Mouse (Mus musculus) midbrain, embryonic 12.5 days (tissue): ENCODE data around the gene Dock3. TPM values are rescaled to one million over a fixed set of nuclear protein-coding genes. Genes with fewer than 3 reads are reported as not detected.

ENCODE experiments used
- ATAC-seq: fragments of 200-750 bp; cut with Nextera tagmentation; 2 replicates; pipeline ENCODE4 v1.8.0; 2017; ENCODE audit warnings: low read depth, moderate TSS enrichment, moderate library complexity; ENCODE audit not compliant: low FRiP score
- H3K27ac ChIP-seq: fragments of 300-500 bp; sonication (generic); replicated peaks from 2 replicates; pipeline ENCODE4 v1.5.1; 2016; ENCODE audit warnings: mild to moderate bottlenecking
- H3K27me3 ChIP-seq: fragments of 300-500 bp; sonication (generic); 2 replicates; pipeline ENCODE4 v1.6.1; 2016; ENCODE audit warnings: mild to moderate bottlenecking
- H3K36me3 ChIP-seq: fragments of 300-500 bp; sonication (generic); 2 replicates; pipeline ENCODE4 v1.6.1; 2016
- H3K4me1 ChIP-seq: fragments of 300-500 bp; sonication (generic); 2 replicates; pipeline ENCODE4 v1.6.1; 2016
- H3K4me2 ChIP-seq: fragments of 300-500 bp; sonication (generic); replicated peaks from 2 replicates; pipeline ENCODE4 v1.6.1; 2016; ENCODE audit warnings: mild to moderate bottlenecking, moderate library complexity
- H3K4me3 ChIP-seq: fragments of 300-500 bp; sonication (generic); 2 replicates; pipeline ENCODE4 v1.5.1; 2016; ENCODE audit warnings: mild to moderate bottlenecking
- H3K9ac ChIP-seq: fragments of 300-500 bp; sonication (generic); replicated peaks from 2 replicates; pipeline ENCODE4 v1.6.1; 2016; ENCODE audit warnings: mild to moderate bottlenecking, moderate library complexity
- H3K9me3 ChIP-seq: fragments of 300-500 bp; sonication (generic); 2 replicates; pipeline ENCODE4 v1.6.1; 2016; ENCODE audit warnings: mild to moderate bottlenecking
- WGBS: fragments of 180-500 bp; shearing (Covaris S2); methylation state at CpG from one replicate; pipeline ENCODE4 v1.1.7; 2016; 5-methylcytosine and 5-hydroxymethylcytosine counted together
- polyA plus RNA-seq: library from polyadenylated mRNA; unstranded; fragments of >200 nt; fragmentation: Nextera tagmentation; extraction: Ambion mirVana; gene quantifications from 2 replicates; pipeline ENCODE4 v1.2.1, GENCODE M21; 2016

Gene Dock3
- polyA plus RNA-seq, 1 experiment from 2014 or later = 15.3 TPM

DNA sequence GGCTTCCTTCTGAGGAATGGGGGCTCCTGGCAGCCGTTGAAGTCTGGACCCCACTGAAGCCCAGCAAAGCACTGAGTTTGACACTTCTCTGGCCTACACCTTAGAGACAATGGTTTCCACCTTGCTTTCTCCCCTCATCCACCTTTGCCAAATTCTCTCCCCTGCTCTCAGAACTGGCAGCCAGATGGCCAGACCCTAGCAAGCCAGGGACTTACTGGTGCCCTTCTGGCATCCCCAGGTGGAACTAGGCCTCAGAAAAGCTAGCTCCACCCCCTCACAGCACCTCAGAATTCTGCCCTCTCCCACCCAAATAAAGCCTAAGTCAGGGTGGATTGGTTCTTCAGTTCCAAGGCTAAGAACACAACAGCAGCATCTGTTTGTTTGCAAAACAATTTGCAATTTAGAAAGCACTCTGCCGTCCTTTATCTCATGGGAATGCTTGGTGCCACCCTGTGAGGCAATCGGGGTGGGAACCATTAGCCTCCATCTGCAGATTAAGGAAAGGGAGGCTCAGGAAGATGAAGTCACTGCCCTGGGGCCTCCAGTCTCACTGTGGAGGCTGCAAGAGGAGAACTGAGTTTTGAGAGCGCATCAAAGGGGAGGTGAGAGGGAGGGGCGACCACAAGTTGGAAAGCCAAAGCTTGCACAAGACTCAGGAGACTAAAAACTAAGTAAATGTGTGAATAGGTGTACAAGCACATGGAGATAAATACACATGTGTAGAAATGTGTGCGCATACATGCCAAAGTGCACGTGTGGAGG lies 39.6 kb upstream of the Dock3 start:
- WGBS = 79% methylated on average over 7 of the region's 7 CpGs
- Histone ChIP-seq H3K4me2 (no peak overlapping the region), H3K9ac (no peak overlapping the region), H3K36me3 (no peaks in the 10 kb centered on the region), H3K27ac (no peak overlapping the region), H3K4me3 (no peak overlapping the region), H3K4me1 (no peaks in the 10 kb centered on the region), H3K9me3 (no peaks in the 10 kb centered on the region), H3K27me3 (no peaks in the 10 kb centered on the region)
- no peak for ATAC-seq

DNA sequence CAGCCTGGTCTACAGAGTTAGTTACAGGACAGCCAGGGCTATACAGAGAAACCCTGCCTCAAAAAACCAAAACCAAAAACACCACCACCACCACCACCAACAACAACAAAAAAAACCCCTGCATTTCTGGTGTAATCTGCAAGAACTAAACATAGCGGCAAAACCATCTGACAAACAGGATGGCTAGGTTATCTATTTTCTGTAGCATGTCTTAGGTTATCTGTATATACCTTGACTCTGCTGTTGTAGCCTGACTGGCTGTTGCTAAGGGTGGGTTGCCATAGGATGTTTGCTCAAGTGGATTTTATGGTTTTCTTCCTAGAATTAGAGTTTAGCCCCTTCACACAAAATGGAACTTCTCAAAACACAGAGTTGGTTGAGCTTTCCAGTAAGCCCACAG lies 38.1 kb upstream of the Dock3 start:
- WGBS = 90% methylated on average over 1 of the region's 1 CpGs

DNA sequence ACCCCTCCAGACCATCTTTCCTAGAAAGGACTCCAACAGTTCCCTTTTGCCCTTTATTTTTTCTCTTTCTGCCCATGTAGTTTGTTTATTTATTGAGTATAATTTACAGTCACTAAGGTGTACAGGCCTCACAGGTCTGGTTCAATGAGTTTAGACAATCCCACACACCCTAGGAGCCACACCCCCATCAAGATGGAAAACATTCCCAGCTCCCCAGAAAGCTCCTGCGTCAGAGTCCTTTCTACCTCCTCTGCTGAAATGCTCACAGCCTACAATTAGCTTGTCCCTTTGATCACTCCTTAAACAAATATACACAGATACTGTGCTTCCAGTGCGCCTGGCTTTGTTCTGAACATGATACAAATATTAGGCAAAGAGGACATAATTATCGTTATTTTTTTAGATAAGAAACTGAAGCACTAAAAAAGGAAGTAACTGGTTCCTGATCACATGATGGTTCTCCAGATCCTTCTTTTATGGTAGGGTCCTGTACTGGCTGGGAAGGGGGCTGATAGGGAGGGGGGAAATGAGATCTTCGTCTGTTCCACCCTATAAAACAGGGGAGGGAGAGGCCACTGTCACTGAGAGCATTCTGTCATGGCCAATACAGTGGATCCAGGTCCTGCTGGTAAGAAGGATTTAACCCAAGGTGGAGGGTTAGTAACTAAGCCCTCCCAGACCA lies 36.2 kb upstream of the Dock3 start:
- no peak overlapping the region for H3K4me3 ChIP-seq
- 65% methylated on average over 4 of the region's 4 CpGs for WGBS
- no peak overlapping the region for H3K27ac ChIP-seq
- no peak overlapping the region for H3K4me2 ChIP-seq
- no peak for ATAC-seq
- no peaks in the 10 kb centered on the region for H3K9me3 ChIP-seq
- no peaks in the 10 kb centered on the region for H3K4me1 ChIP-seq
- no peaks in the 10 kb centered on the region for H3K27me3 ChIP-seq
- no peak overlapping the region for H3K9ac ChIP-seq
- H3K36me3 ChIP-seq = no peaks in the 10 kb centered on the region

More for the DNA sequence above, 38.1 kb upstream of the Dock3 start:
- Histone ChIP-seq H3K4me3 (no peak overlapping the region), H3K9ac (no peak overlapping the region), H3K4me2 (no peak overlapping the region), H3K36me3 (no peaks in the 10 kb centered on the region), H3K27me3 (no peaks in the 10 kb centered on the region), H3K27ac (no peak overlapping the region), H3K4me1 (no peaks in the 10 kb centered on the region), H3K9me3 (no peaks in the 10 kb centered on the region)
- ATAC-seq = no peak

- 80% methylated on average over 1 of the region's 1 CpGs for WGBS
- H3K27me3 ChIP-seq = no peaks in the 10 kb centered on the region
- H3K9ac ChIP-seq = no peak overlapping the region
- H3K36me3 ChIP-seq = no peaks in the 10 kb centered on the region
- H3K9me3 ChIP-seq = no peaks in the 10 kb centered on the region
- no peak overlapping the region for H3K4me2 ChIP-seq
- H3K4me3 ChIP-seq = no peak overlapping the region
- no peaks in the 10 kb centered on the region for H3K4me1 ChIP-seq
- no peak for ATAC-seq
- no peak overlapping the region for H3K27ac ChIP-seq
These were observed 35.3 kb upstream of the Dock3 start for GRCm38 (mm10) chr9:107267028-107267427.

DNA sequence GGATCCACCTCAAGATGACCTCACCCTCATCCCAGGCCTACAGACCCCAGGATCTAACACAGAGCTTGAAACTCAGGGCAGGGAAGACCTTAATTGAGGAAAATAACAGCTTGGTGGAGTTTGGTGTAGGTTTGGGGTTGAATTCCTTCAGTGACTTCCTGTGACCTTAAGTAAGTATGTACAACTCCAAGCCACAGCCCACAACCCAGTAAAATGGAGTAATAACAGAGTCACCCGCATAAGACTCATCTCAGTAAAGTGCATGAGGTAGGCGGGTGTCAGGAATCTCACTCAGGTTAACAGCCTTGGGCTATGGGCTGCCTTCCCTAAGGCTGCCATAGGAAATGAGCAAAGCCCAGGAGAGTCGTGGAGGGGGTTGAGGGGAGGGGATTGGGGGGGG lies 33.0 kb upstream of the Dock3 start:
- no peak overlapping the region for H3K4me2 ChIP-seq
- no peaks in the 10 kb centered on the region for H3K9me3 ChIP-seq
- no peak overlapping the region for H3K27ac ChIP-seq
- H3K4me1 ChIP-seq = no peaks in the 10 kb centered on the region
- ATAC-seq = no peak
- no peaks in the 10 kb centered on the region for H3K36me3 ChIP-seq
- no peak overlapping the region for H3K9ac ChIP-seq
- WGBS = 76% methylated on average over 3 of the region's 3 CpGs
- no peak overlapping the region for H3K4me3 ChIP-seq
- H3K27me3 ChIP-seq = no peaks in the 10 kb centered on the region

DNA sequence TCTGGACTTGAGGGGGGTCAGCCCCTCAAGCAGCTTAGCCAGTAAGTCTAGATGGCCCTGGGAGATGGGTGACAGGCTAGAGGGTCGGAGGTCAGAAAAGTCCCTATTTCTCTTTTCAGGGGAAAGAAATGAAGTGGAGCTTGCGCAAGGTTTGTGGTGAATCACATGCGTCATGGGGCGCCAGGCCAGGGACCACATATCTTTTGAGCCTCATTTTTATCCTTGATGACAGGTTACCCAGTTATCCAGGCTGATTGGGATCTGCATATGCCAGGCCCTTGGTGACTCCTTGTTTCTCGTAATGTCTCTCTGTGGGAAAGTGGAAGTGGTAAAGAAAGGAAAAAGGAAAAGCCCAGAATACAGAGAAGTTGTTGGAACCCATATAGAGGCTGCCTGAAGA lies 32.2 kb upstream of the Dock3 start:
- no peak overlapping the region for H3K9ac ChIP-seq
- no peak overlapping the region for H3K4me2 ChIP-seq
- H3K36me3 ChIP-seq = no peaks in the 10 kb centered on the region
- WGBS = 89% methylated on average over 5 of the region's 5 CpGs
- H3K4me3 ChIP-seq = no peak overlapping the region
- H3K4me1 ChIP-seq = no peaks in the 10 kb centered on the region
- H3K27me3 ChIP-seq = no peaks in the 10 kb centered on the region
- no peak overlapping the region for H3K27ac ChIP-seq
- H3K9me3 ChIP-seq = no peaks in the 10 kb centered on the region
- ATAC-seq = no peak

DNA sequence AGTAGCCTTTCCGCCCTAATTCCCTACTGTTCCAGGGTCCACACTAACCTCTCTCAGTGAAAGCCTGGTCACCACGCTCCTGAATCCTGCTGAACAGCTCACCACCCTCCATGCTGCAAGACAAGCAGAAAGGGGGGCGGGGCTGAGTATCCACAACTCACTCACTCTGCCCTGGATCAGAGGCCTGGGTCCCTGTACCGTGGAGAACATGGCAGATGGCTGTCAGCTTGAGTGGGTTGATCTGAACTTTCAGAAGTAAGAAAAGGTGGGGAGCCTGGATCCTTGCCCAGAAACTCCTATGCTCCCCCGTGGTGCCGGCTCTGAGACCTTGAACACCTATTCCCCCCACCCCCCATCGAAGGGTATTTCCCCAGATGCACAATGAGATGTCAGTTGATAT lies 30.7 kb upstream of the Dock3 start:
- H3K36me3 ChIP-seq = no peaks in the 10 kb centered on the region
- H3K9me3 ChIP-seq = no peaks in the 10 kb centered on the region
- no peak for ATAC-seq
- no peak overlapping the region for H3K4me2 ChIP-seq
- no peak overlapping the region for H3K9ac ChIP-seq
- H3K4me1 ChIP-seq = no peaks in the 10 kb centered on the region
- H3K27ac ChIP-seq = no peak overlapping the region
- H3K27me3 ChIP-seq = no peaks in the 10 kb centered on the region
- no peak overlapping the region for H3K4me3 ChIP-seq
- 77% methylated on average over 7 of the region's 7 CpGs for WGBS

- WGBS = 82% methylated on average over 6 of the region's 6 CpGs
- no peak overlapping the region for H3K4me2 ChIP-seq
- H3K36me3 ChIP-seq = no peaks in the 10 kb centered on the region
These were observed 30.1 kb upstream of the Dock3 start for GRCm38 (mm10) chr9:107261792-107262191.

DNA sequence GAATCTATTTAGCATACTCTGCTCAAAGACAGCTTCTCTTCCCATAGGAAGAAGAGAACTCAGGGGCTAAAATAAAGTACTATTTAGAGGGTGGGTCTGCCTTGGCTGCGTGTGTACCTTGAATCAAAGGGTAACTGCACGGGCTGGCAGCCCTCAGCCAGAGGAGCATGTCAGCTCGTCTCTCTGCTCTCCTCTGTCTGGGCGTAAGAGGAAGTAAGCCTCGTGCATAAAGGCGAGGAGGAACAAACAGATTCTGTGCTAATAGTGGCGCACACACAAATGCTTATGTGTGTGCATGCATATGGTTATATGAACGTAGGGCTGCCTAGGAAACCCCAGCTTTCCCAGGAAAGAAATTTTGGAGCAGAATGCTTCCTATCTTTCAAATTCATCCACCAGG lies 29.1 kb upstream of the Dock3 start:
- H3K27me3 ChIP-seq = no peaks in the 10 kb centered on the region
- no peak for ATAC-seq
- 71% methylated on average over 8 of the region's 8 CpGs for WGBS
- no peak overlapping the region for H3K4me2 ChIP-seq
- H3K4me1 ChIP-seq = no peaks in the 10 kb centered on the region
- no peaks in the 10 kb centered on the region for H3K9me3 ChIP-seq
- no peaks in the 10 kb centered on the region for H3K36me3 ChIP-seq
- no peak overlapping the region for H3K4me3 ChIP-seq
- no peak overlapping the region for H3K27ac ChIP-seq
- no peak overlapping the region for H3K9ac ChIP-seq

More at GRCm38 (mm10) chr9:107261792-107262191, 30.1 kb upstream of the Dock3 start:
- ATAC-seq = no peak
- H3K27ac ChIP-seq = no peak overlapping the region
- no peaks in the 10 kb centered on the region for H3K9me3 ChIP-seq
- H3K27me3 ChIP-seq = no peaks in the 10 kb centered on the region
- H3K4me3 ChIP-seq = no peak overlapping the region
- no peak overlapping the region for H3K9ac ChIP-seq
- H3K4me1 ChIP-seq = no peaks in the 10 kb centered on the region

DNA sequence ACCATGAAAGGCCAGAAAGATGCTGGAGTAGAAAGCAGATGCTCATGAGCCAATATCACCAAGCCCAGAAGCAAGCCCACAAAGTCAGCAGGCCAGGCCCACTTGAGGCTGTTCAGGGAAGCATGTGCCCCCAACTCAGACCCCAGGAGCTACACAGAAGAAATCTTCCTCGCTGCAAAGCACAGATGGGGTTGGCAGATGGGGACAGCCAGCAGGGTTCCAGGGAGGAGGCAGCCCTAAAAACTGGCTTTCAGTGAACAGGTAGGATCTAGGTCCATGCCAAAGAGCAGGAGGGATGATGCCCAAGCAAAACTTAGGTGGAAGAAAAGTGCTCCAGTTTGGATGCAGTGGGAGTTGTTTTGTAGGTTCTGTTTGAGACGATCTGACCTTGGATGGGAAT lies 28.7 kb upstream of the Dock3 start:
- Histone ChIP-seq H3K9ac (no peak overlapping the region), H3K36me3 (no peaks in the 10 kb centered on the region), H3K4me1 (no peaks in the 10 kb centered on the region), H3K4me3 (no peak overlapping the region), H3K27ac (no peak overlapping the region), H3K9me3 (no peaks in the 10 kb centered on the region), H3K4me2 (no peak overlapping the region), H3K27me3 (no peaks in the 10 kb centered on the region)
- ATAC-seq = no peak
- WGBS = 73% methylated on average over 2 of the region's 2 CpGs

- Histone ChIP-seq H3K27me3 (no peaks in the 10 kb centered on the region), H3K9me3 (no peaks in the 10 kb centered on the region), H3K4me2 (no peak overlapping the region), H3K4me1 (peaks cover under 1% of the 10 kb centered on the region; the same call in 1 of the 2 replicates), H3K9ac (no peak overlapping the region), H3K27ac (no peak overlapping the region), H3K36me3 (no peaks in the 10 kb centered on the region), H3K4me3 (no peak overlapping the region)
- ATAC-seq = no peak
- 72% methylated on average over 6 of the region's 6 CpGs for WGBS
These were observed 27.9 kb upstream of the Dock3 start for GRCm38 (mm10) chr9:107259571-107259970.

GRCm38 (mm10) chr9:107255596-107255995 lies 23.9 kb upstream of the Dock3 start:
- H3K4me1 ChIP-seq = peaks cover 17% of the 10 kb centered on the region
- no peaks in the 10 kb centered on the region for H3K9me3 ChIP-seq
- H3K27ac ChIP-seq = no peak overlapping the region
- H3K27me3 ChIP-seq = 0 out of 2 replicates have a peak, but pooled peaks cover 4% of the 10 kb centered on the region
- no peak for ATAC-seq
- no peak overlapping the region for H3K4me2 ChIP-seq
- no peak overlapping the region for H3K9ac ChIP-seq
- H3K36me3 ChIP-seq = no peaks in the 10 kb centered on the region
- WGBS = 44% methylated on average over 3 of the region's 3 CpGs
- H3K4me3 ChIP-seq = no peak overlapping the region
